Mouse (Mus musculus) left cerebral cortex, adult 18-20 months (tissue): ENCODE data around the gene Flt1. TPM values are rescaled to one million over a fixed set of nuclear protein-coding genes. Genes with fewer than 3 reads are reported as not detected.
A peak's percentile ranks its signal among the peaks of the same experiment; 100 is the strongest.

Experiments
- DNase-seq, 2 experiments: peaks; one replicate each; pipeline ENCODE4 v3.0.0; 2021 to 2022; ENCODE audit warnings: low spot score in 2 of 2, mixed read lengths in 1 of 2
- long read RNA-seq, 2 experiments: library from polyadenylated mRNA; stranded (forward); transcript quantifications; one replicate each; pipeline ENCODE4 v2.0.0; 2021
- total RNA-seq, 2 experiments: library from RNA; stranded (reverse); gene quantifications; 2 replicates each; pipeline ENCODE4 v1.2.3; 2021

Gene Flt1
- total RNA-seq: 10 to 100 TPM; 32.8 to 35.4 TPM
- long read RNA-seq, experiment 1, full-length matches to known transcripts: 10 of 17 reads
- long read RNA-seq, experiment 1, partial matches to known transcripts: 2 of 17 reads
- long read RNA-seq, experiment 1, other reads (novel, unspliced or antisense): 5 of 17 reads
- long read RNA-seq, experiment 2, full-length matches to known transcripts: 6 of 10 reads
- long read RNA-seq, experiment 2, partial matches to known transcripts: 3 of 10 reads
- long read RNA-seq, experiment 2, other reads (novel, unspliced or antisense): 1 of 10 reads

- no peak for DNase-seq
Measured at GRCm38 (mm10) chr5:147725831-147726700, at the start of gene Flt1. Flt1 (minus strand) TSS chr5:147726011.

GRCm38 (mm10) chr5:147775222-147775621 is 49.4 kb upstream of the Flt1 start:
- DNase-seq: no peak

DNA sequence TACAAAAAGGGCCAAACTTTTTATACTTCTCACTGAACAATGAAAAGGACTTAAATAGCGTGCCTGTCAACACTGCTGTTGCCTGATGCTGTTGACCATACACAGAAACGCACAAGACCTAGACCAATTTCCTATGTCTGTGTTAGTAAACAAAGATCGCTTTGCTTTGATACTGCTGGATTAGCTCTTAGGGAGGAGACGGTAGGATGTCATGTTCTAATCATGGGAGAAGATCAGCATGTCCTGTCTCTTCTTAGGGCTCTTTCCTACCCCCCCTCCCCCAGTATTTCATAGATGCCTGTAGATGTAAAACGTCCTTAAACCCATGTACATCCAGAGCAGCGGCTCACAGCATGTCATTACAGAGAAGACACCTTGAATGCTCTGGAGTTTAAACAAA is 44.1 kb upstream of the Flt1 start:
- no peak for DNase-seq

DNA sequence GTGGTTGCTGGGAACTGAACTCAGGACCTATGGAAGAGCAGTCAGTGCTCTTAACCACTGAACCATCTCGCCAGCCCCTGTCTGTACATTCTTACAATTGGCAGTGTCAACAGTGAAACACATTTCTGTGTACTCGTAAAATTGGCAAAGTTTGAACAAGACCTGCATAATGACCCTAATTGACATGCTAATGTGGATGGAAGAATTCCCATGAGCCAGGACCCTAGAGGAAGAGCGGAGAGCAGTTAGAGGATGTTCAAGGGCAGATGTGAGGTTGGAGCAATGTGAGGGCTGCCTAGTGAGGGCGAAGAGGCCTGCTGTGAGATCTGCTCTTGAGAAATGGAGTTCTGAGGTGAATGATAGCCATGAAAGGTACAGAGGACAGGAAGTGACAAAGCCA is 38.2 kb upstream of the Flt1 start:
- no peak for DNase-seq

GRCm38 (mm10) chr5:147761984-147762383 is 36.2 kb upstream of the Flt1 start:
- no peak for DNase-seq

DNA sequence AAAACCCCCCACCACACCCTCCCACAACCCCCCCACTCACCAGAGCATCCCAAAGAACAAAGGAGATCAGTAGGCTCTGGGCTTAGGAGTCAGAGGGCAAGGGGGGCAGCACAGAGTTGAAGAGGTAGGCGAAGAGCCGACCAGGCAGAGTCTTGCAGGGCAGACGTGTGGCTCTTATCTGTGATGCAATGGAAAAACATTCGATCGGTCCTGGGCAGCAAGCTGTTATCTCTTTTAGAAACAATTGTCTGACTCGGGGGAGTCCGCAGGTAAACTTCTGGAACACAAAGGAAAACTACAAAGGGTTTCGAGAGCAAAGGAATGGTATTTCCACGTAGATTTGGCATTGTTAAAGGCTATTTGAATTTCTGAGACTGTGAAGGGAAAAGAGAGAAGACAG is 35.5 kb upstream of the Flt1 start:
- no peak for DNase-seq

DNA sequence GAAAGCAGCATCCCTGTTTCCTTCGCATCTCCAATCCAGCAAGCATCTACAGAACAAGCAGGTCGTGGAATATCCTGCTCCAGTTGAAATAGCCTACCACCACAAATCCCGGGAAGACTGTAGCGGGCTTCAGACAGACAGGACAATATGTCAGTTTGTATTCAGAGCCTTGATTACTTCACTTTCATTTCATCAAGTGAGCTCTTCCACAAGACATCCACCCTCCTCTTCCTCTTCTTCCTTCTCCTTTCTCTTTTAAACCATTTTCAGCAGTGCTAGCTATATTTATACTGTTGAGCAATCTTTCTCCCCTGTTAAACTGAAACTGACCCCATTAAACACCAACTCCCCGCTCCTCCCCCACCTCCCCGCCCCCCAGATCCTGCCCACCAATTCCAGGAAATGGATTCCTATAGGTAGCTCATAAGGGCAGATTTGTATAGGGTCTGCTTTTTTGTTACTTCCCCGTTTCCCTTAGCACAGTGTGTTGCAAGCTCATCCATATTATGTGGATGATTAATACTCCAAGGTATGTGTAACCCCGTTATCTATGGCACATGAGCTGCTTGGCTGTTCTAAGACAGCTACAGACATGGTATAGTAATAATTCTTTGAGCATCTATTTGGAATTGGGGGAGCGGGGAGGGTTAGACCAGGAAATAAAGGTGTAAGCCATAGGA is 33.0 kb upstream of the Flt1 start:
- no peak for DNase-seq

DNA sequence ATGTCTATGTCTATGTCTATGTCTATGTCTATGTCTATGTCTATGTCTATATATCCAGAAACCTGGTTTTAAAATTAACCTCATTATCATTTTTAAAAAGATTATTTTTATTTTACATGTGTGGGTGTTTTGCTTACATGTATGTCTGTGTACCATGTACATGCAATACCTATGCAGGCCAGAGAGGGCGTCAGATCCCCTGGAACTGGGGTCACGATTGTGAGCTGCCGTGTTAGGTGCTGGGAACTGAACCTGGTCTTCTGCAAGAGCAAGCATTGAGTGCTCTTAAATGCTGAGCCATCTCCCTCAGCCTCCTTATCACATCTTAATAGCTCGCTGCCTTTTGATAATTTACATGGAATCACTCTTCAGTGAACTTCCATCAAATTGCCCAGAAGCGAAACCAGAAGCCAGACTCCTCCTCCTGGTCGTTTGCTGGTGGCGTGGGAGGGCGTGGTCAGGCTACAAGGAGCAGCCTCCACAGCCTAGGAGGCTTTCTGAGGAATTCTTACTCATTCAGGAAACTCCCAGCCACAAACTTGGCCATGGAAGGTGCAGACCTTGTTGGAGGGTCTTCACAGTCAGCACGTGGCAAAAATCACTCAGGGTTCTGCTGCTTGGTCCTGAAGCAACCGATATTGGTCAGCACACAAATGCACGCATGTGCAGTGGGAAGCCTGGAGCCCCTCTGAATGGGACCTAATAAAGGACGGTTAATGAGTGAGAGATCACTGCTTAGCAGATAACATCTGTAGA is 32.2 kb upstream of the Flt1 start:
- no peak for DNase-seq

DNA sequence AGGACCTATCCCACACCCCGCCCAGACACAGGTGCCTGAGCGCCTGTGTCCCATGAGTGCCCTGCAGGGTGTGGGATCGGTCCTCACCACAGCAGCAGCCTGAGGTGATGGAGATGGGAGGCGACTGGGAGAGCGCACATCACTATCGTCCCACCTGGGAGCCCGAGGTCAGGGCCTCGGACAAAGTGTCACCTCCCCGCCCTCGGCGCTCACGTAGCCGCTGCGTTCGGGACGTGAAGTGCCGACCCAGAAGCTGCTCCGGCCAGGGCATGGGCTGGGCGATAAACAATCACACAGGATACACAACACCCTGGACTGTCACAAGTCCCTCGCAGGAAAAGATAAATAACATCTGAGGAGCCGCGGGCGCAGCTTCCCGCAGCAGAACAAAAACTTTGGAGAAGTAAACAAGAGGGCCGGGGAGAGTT is 27.1 kb upstream of the Flt1 start:
- no peak for DNase-seq

DNA sequence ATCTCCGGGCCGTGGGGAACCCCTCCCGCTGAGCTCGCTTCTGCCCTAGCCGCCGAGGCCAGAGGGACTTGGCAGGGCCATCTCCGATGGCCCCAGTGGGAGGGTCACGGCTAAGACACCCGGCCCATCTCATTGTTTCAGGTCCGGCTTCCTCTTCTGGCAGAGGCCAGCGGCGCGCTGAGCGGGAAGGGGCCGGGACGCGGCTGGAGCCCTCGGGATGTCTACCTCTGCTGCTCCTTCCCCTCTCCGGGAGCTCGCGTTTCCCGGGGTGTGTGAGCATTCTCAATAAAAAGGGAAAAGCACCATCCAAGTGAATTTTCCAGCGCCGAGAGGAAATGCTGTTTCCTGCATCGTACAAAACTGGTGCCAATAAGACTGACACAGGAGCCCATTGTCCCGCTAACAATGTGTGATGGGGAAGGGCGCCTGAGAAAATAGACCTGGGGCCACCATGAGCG is 25.9 kb upstream of the Flt1 start:
- no peak for DNase-seq

DNA sequence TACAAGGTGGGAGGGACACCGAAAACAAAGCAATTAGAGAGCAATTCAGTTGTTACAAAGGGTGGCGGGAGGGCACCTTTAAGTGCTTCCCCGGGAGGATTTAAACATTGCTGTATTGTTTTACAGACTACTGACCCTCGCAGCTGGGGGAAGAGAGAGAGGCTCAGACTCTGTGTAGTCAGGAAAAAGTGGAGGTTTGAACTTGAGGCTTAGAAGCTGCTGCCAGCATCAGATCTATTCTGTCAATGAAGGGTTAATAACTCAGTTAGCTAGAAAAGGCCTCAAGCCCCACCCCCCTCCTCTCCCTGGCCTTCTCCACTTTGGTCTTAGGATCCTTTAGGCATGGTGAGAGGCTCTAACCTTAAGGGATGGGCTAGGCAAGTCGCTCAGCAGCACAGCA is 24.2 kb upstream of the Flt1 start:
- no peak for DNase-seq

GRCm38 (mm10) chr5:147748081-147748581 is 22.3 kb upstream of the Flt1 start:
- peak in 1 of 2 experiments; percentile 10 for DNase-seq

GRCm38 (mm10) chr5:147744900-147745653 is 19.3 kb upstream of the Flt1 start:
- DNase-seq: no peak

DNA sequence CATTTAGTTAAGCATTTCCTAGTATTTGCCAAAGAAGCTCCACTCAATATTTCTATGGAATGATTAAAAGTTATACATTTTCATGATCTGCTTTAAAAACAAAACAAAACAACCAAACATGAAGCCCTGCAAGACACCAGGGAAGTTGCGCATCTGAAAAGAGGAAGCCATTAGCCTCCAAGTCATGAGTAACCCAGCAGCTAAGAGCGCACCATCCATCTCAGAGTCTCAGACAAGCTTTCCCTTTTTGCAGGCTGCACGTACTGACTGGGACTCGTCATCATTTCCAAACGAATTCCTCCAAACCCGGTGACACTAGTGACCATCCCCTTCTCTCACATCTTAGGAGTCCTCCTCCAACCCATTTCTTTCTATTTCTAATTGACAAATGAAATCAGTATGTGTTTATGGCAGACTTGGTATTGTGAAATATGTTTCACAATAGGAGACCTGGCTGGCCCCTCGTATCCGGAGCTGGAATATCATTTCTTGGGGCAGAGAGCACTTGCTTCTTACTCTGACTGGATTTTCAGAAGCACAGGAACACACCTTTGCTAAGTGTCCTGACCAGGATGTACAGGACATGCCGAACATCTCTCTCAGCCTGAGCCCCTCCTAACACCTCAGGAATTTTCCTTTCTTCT is 16.8 kb upstream of the Flt1 start:
- DNase-seq: no peak

DNA sequence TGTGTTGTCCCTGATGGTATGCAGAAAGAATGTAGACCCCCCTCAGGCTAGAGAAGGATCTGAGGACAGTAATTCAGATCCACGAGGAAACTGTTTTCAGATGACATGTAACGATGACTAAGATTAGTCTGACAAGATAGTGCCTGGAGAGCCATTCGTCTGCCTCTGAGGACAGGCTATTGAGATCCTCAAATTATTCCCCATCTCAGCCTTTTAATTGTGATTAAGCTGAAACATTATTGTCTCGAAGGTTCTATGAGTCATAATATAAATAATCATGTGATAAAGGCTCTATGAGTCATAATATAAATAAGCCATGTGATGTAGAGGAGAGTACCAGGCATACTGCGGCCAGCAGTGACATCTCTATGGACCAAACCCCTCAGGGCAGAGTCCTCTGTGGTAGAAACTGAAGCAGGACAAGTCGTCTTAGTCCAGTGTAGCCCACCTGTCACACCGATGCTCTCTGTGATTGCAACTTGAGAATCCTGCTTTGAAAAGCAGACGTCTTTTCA is 11.0 kb upstream of the Flt1 start:
- DNase-seq: no peak

GRCm38 (mm10) chr5:147733682-147734081 is 7.9 kb upstream of the Flt1 start:
- no peak for DNase-seq

GRCm38 (mm10) chr5:147732926-147733325 is 7.1 kb upstream of the Flt1 start:
- DNase-seq: no peak

DNA sequence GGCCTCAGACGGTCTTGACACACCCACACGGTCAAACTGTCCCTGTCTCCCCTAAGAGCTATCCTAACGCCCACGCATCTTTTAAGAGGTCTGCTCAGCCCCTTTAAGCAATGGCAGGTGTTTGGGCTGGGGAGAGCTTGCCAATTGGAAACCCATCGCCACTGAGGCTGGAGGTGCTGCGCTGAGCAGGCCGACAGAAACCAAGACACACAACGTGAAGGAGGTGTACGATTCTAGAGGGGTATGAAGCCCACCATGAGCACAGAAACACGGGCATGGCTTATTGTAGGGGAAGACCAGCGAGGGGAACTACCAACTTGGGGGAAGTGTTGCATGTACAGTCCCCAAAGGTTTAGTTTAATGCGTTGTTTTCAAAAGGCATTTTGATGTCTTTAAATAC is 1.7 kb upstream of the Flt1 start:
- DNase-seq: no peak

GRCm38 (mm10) chr5:147726701-147727393 is 1.0 kb upstream of the Flt1 start:
- no peak for DNase-seq
